Mouse (Mus musculus): ENCODE data around the gene Pnmal1. TPM values are rescaled to one million over a fixed set of nuclear protein-coding genes. Genes with fewer than 3 reads are reported as not detected.
A peak's percentile ranks its signal among the peaks of the same experiment; 100 is the strongest.

Pnmal1 gene
- polyA plus RNA-seq, 1 experiment from 2014 or later, result 60.1 TPM

- no peak overlapping the region for H3K4me3 ChIP-seq (ENCODE audit: low read depth, low read length)
- no peak overlapping the region for H3K27ac ChIP-seq (ENCODE audit: low read depth, low read length)
- no peak overlapping the region for H3K4me2 ChIP-seq (ENCODE audit: low read depth, low read length)
- H3K27me3 ChIP-seq (ENCODE audit: control insufficient read depth, insufficient read depth, low read length), result no peaks in the 10 kb centered on the region
- H3K9ac ChIP-seq (replicated peaks; ENCODE audit: low read depth, low read length), result no peak overlapping the region
- ATAC-seq (ENCODE audit: low read depth), result no peak
- no peaks in the 10 kb centered on the region for H3K9me3 ChIP-seq (ENCODE audit: control insufficient read depth, low read length)
- WGBS, result 37% methylated on average over 15 of the region's 15 CpGs
- peaks cover 19% of the 10 kb centered on the region for H3K4me1 ChIP-seq (ENCODE audit: control insufficient read depth, insufficient read depth, low read length)
- no peaks in the 10 kb centered on the region for H3K36me3 ChIP-seq (ENCODE audit: control insufficient read depth, insufficient read depth, low read length)
Observed at GRCm38 (mm10) chr7:16990006-16990744, 30.7 kb downstream of the Pnmal1 start.

- Histone ChIP-seq H3K27me3 (ENCODE audit: control insufficient read depth, insufficient read depth, low read length) (no peaks in the 10 kb centered on the region), H3K4me3 (ENCODE audit: low read depth, low read length) (no peak overlapping the region), H3K36me3 (ENCODE audit: control insufficient read depth, insufficient read depth, low read length) (no peaks in the 10 kb centered on the region), H3K4me2 (ENCODE audit: low read depth, low read length) (no peak overlapping the region), H3K27ac (ENCODE audit: low read depth, low read length) (peak overlapping the region; percentile 1; the same call in 1 of the 2 replicates), H3K9ac (replicated peaks; ENCODE audit: low read depth, low read length) (no peak overlapping the region), H3K4me1 (ENCODE audit: control insufficient read depth, insufficient read depth, low read length) (peaks cover 14% of the 10 kb centered on the region), H3K9me3 (ENCODE audit: control insufficient read depth, low read length) (no peaks in the 10 kb centered on the region)
- WGBS, result 59% methylated on average over 18 of the region's 18 CpGs
- ATAC-seq (ENCODE audit: low read depth), result peak; percentile 50; the same call in 1 of the 2 replicates
Observed at GRCm38 (mm10) chr7:16991681-16992450, 32.4 kb downstream of the Pnmal1 start.

- Histone ChIP-seq H3K4me2 (ENCODE audit: low read depth, low read length) (peak within 1 kb of the TSS; percentile 43), H3K4me3 (ENCODE audit: low read depth, low read length) (peak within 1 kb of the TSS; percentile 32; the same call in 1 of the 2 replicates), H3K9me3 (ENCODE audit: control insufficient read depth, low read length) (no peaks in the 10 kb centered on the region), H3K36me3 (ENCODE audit: control insufficient read depth, insufficient read depth, low read length) (no peaks in the 10 kb centered on the region), H3K4me1 (ENCODE audit: control insufficient read depth, insufficient read depth, low read length) (peaks cover 11% of the 10 kb centered on the region), H3K27me3 (ENCODE audit: control insufficient read depth, insufficient read depth, low read length) (no peaks in the 10 kb centered on the region), H3K9ac (replicated peaks; ENCODE audit: low read depth, low read length) (no peak within 1 kb of the TSS), H3K27ac (ENCODE audit: low read depth, low read length) (peak within 1 kb of the TSS; percentile 1; the same call in 1 of the 2 replicates)
- no peak for ATAC-seq (ENCODE audit: low read depth)
- whole genome bisulfite sequencing, result 96% methylated on average over 5 of the region's 5 CpGs
Observed at GRCm38 (mm10) chr7:16992451-16992807, 33.0 kb downstream of the Pnmal1 start, which contains the start of gene Ccdc8. Ccdc8 (plus strand) TSS chr7:16992708.

- H3K36me3 ChIP-seq (ENCODE audit: control insufficient read depth, insufficient read depth, low read length), result no peaks in the 10 kb centered on the region
- peak overlapping the region; percentile 32 for H3K4me3 ChIP-seq (ENCODE audit: low read depth, low read length)
- no peaks in the 10 kb centered on the region for H3K27me3 ChIP-seq (ENCODE audit: control insufficient read depth, insufficient read depth, low read length)
- peak; percentile 72; the same call in 1 of the 2 replicates for ATAC-seq (ENCODE audit: low read depth)
- H3K4me2 ChIP-seq (ENCODE audit: low read depth, low read length), result peak overlapping the region; percentile 43
- peak overlapping the region; percentile 55; the same call in 1 of the 2 replicates for H3K27ac ChIP-seq (ENCODE audit: low read depth, low read length)
- peaks cover 5% of the 10 kb centered on the region; the same call in 1 of the 2 replicates for H3K4me1 ChIP-seq (ENCODE audit: control insufficient read depth, insufficient read depth, low read length)
- no peaks in the 10 kb centered on the region for H3K9me3 ChIP-seq (ENCODE audit: control insufficient read depth, low read length)
- WGBS, result 4% methylated on average over 27 of the region's 27 CpGs
- peak overlapping the region; percentile 44 for H3K9ac ChIP-seq (replicated peaks; ENCODE audit: low read depth, low read length)
Observed at GRCm38 (mm10) chr7:16993651-16994399, 34.3 kb downstream of the Pnmal1 start.

- Histone ChIP-seq H3K27ac (ENCODE audit: low read depth, low read length) (no peak overlapping the region), H3K27me3 (ENCODE audit: control insufficient read depth, insufficient read depth, low read length) (no peaks in the 10 kb centered on the region), H3K36me3 (ENCODE audit: control insufficient read depth, insufficient read depth, low read length) (no peaks in the 10 kb centered on the region), H3K4me2 (ENCODE audit: low read depth, low read length) (peak overlapping the region; percentile 43), H3K4me3 (ENCODE audit: low read depth, low read length) (peak overlapping the region; percentile 32), H3K4me1 (ENCODE audit: control insufficient read depth, insufficient read depth, low read length) (peaks cover 5% of the 10 kb centered on the region; the same call in 1 of the 2 replicates), H3K9me3 (ENCODE audit: control insufficient read depth, low read length) (no peaks in the 10 kb centered on the region), H3K9ac (replicated peaks; ENCODE audit: low read depth, low read length) (peak overlapping the region; percentile 44; the same call in 1 of the 2 replicates)
- no peak for ATAC-seq (ENCODE audit: low read depth)
- WGBS, result 11% methylated on average over 20 of the region's 20 CpGs
Observed at GRCm38 (mm10) chr7:16994400-16994799, 34.9 kb downstream of the Pnmal1 start.

DNA sequence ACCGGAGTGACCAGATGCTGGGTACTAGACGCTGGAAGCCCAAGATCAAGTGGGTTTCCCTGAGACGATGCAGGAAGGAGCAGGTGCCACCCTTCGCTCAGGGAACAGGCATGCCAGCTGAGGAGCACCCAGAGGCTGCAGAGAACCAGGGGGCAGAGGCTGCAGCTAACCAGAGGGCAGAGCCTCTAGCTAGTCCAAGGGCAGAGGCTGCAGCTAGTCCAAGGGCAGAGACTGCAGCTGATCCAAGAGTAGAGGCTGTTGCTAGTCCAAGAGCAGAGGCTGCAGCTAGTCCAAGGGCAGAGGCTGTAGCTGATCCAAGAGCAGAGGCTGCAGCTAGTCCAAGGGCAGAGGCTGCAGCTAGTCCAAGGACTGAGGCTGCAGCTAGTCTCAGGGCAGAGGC, 35.9 kb downstream of the Pnmal1 start:
- Histone ChIP-seq H3K9ac (replicated peaks; ENCODE audit: low read depth, low read length) (no peak overlapping the region; the same call in 1 of the 2 replicates), H3K4me3 (ENCODE audit: low read depth, low read length) (0 out of 2 replicates have a peak overlapping the region, but pooled peaks have one; percentile 32), H3K4me2 (ENCODE audit: low read depth, low read length) (peak overlapping the region; percentile 43; the same call in 1 of the 2 replicates)

DNA sequence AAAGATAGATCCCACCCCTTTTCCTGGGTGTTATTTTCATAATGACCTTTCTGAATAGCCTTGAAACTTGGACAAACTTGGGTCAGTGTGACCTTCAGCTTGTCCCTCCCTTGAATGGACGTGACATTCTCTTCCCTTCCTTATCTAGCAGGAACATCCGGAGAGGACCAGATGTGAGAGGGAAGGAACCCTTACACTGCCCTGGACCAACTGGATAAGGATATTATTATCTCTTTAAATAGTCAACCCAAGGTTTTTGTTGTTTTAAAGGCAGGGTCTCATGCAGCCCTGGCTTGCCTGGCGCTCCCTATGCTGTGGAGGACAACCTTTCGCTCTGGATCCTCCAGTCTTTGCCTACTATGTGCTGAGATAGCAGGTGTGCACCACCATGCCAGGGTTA, 39.8 kb downstream of the Pnmal1 start:
- H3K4me1 ChIP-seq (ENCODE audit: control insufficient read depth, insufficient read depth, low read length), result peaks cover 5% of the 10 kb centered on the region; the same call in 1 of the 2 replicates
- 78% methylated on average over 4 of the region's 4 CpGs for WGBS
- no peak overlapping the region for H3K9ac ChIP-seq (replicated peaks; ENCODE audit: low read depth, low read length)
- no peak overlapping the region for H3K4me3 ChIP-seq (ENCODE audit: low read depth, low read length)
- H3K36me3 ChIP-seq (ENCODE audit: control insufficient read depth, insufficient read depth, low read length), result peaks cover 5% of the 10 kb centered on the region; the same call in 1 of the 2 replicates
- no peaks in the 10 kb centered on the region for H3K27me3 ChIP-seq (ENCODE audit: control insufficient read depth, insufficient read depth, low read length)
- H3K27ac ChIP-seq (ENCODE audit: low read depth, low read length), result no peak overlapping the region
- ATAC-seq (ENCODE audit: low read depth), result no peak
- H3K4me2 ChIP-seq (ENCODE audit: low read depth, low read length), result no peak overlapping the region
- no peaks in the 10 kb centered on the region for H3K9me3 ChIP-seq (ENCODE audit: control insufficient read depth, low read length)

More for the DNA sequence above, 35.9 kb downstream of the Pnmal1 start:
- Histone ChIP-seq H3K36me3 (ENCODE audit: control insufficient read depth, insufficient read depth, low read length) (no peaks in the 10 kb centered on the region), H3K27me3 (ENCODE audit: control insufficient read depth, insufficient read depth, low read length) (no peaks in the 10 kb centered on the region), H3K4me1 (ENCODE audit: control insufficient read depth, insufficient read depth, low read length) (peaks cover 5% of the 10 kb centered on the region; the same call in 1 of the 2 replicates), H3K9me3 (ENCODE audit: control insufficient read depth, low read length) (no peaks in the 10 kb centered on the region), H3K27ac (ENCODE audit: low read depth, low read length) (no peak overlapping the region)
- 92% methylated on average over 4 of the region's 4 CpGs for WGBS
- no peak for ATAC-seq (ENCODE audit: low read depth)

- Histone ChIP-seq H3K4me1 (ENCODE audit: control insufficient read depth, insufficient read depth, low read length) (peaks cover 5% of the 10 kb centered on the region; the same call in 1 of the 2 replicates), H3K9me3 (ENCODE audit: control insufficient read depth, low read length) (no peaks in the 10 kb centered on the region), H3K27ac (ENCODE audit: low read depth, low read length) (no peak overlapping the region), H3K27me3 (ENCODE audit: control insufficient read depth, insufficient read depth, low read length) (no peaks in the 10 kb centered on the region), H3K4me3 (ENCODE audit: low read depth, low read length) (no peak overlapping the region), H3K36me3 (ENCODE audit: control insufficient read depth, insufficient read depth, low read length) (peaks cover 9% of the 10 kb centered on the region; the same call in 1 of the 2 replicates), H3K9ac (replicated peaks; ENCODE audit: low read depth, low read length) (no peak overlapping the region), H3K4me2 (ENCODE audit: low read depth, low read length) (no peak overlapping the region)
- peak; percentile 20; the same call in 1 of the 2 replicates for ATAC-seq (ENCODE audit: low read depth)
- 18% methylated on average over 4 of the region's 4 CpGs for WGBS
Observed at GRCm38 (mm10) chr7:16999650-17000049, 40.2 kb downstream of the Pnmal1 start.
